Mouse (Mus musculus): ENCODE measurements around the gene Mrvi1.
"Not testable (repeated sequence)": the region's sequence is repeated elsewhere in the genome, so short reads cannot be mapped to it uniquely, and the experiment has no call there.

Gene Mrvi1

DNA sequence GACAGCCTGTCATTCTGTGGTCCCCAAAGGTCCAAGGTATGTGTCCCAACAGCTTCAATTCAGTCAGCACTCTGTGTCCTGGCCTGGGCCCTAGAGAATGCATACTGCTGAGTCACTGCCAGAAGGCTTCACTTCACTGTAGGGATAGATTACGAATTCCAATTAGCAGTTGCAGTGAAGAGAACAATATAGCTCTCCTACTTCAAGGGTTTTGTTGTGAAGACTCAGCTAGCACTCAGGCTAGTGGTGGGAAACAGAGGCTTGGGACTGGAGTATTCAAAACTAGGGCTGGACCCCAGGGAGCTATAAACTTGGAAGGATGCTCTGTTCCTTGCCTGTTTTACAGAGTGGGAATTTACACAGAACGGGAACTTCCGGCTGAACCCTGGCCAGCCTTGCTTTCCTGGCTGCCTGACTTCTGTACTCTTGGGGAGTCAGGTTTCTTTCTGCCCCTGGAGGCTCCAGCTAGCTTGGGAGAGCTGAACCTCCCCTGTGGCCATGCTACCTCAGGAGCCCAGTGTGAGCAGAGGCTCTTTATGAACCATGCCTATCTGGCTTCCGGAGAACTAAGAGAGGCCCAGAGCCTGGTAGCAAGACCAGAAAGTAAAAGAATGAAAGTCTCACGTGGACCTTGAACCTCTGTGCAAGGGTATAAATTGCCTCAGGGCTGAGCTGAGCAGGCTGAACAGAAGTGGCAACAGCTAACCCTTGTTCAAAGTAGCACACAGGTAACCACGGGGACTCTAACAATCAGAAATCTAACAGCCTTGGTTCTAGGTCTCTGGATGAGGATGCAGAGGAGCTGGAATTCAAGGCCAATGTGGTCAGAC is 40.3 kb downstream of the Mrvi1 start:
- peak; percentile 78 to 84 for DNase-seq (ENCODE audit: low spot score in 2 of 2)

DNA sequence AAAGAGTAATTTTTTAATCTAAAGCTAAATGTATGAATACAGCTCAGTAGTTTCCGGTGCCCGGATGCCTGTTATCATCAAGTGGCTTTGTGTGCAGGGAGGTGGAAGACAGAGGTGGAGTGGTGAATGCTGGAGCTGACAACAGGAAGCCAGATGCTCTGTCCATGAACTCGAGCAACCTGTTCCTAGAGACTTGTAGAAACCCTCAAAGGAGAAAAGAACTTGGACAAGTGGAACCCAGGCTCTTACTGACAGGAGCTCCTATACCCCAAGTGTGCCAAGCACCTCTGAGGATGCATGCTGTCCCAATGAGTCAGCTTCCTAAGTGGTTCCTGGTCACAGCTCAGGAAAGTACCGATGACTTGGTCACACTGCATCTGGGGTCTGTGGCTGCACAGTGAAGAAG is 41.1 kb downstream of the Mrvi1 start:
- no peak for DNase-seq (ENCODE audit: low spot score in 2 of 2)

DNA sequence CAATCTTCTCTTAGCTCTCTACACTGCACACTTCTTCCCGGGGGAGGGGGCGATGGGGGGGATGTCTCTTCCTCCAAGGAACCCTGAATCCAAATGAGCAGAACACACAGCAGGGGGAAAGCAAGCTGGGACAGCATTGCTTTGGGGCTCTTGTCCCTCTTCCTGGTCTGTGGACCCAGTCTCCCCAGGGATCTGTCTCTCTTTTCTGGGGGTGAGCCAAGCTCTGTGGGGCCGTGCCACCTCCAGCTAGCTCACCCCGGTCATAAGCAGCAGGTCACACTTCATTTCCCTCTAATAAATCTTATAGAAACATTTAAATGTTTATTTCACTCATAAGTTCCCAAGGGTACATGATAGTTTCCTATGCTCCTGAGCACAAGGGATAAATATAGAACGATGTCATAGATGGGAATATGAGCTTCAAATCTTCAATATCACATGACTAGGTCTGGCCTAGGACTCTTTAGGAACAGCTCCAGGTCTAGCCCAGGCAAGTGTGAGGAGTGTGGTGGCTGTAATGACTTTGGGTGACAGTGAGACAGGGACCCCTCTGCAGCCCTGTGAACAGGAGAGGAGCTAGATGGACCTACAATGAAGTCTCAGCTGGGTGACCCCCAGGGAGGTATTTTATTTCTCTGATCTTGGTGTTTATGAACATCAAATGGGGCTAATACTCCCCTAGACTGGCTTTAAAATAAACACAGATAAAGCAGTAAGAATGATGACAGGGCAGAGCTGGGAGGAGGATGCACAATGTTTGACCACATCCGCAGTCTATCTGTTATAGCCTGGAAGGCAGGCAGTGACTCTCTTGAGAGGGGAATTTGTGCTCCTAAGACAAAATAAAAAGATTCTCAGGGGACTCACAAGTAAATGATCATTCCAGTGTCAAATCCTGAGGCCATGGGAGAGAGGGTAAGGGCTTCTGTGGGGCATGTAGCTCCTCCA is 46.2 kb downstream of the Mrvi1 start:
- no peak for DNase-seq (ENCODE audit: low spot score in 2 of 2)

DNA sequence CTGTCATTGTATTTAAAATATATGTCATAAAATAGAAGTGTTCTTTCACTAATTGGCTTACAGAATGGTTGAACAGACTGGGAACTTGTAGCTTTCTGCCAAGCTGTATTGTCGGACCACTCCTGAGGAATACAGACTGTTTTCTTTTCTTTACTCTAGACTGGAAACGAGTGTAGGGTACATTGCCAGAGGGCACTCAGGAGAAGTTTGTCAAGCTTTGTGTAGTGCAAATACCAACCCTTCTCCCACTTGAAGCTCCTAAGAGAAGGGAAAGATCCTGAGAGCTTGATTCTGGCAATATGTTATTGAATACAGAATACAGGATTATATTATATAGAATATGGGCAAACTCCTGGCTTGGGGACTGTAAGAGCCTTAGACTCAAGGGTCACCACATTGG is 48.3 kb downstream of the Mrvi1 start:
- DNase-seq (ENCODE audit: low spot score in 2 of 2), result no peak

DNA sequence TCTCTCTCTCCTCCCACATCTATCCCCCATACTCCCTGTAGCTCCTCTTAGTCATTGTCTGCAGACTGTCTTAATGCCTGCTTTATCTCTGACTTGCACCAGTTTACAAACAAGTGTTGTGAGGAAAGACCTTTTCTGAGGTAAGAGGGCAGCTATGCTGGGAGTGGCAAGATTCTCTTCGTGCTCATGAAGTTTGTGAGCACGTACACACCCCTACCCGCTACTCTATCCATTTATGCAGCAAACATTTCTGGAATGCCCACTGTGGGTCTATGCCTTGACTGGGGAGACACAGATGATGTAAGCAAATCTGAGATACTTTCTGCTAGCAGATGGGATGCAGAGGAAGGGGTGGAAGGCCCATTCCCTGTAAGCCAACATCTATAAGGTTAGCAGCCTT is 48.9 kb downstream of the Mrvi1 start:
- no peak for DNase-seq (ENCODE audit: low spot score in 2 of 2)

DNA sequence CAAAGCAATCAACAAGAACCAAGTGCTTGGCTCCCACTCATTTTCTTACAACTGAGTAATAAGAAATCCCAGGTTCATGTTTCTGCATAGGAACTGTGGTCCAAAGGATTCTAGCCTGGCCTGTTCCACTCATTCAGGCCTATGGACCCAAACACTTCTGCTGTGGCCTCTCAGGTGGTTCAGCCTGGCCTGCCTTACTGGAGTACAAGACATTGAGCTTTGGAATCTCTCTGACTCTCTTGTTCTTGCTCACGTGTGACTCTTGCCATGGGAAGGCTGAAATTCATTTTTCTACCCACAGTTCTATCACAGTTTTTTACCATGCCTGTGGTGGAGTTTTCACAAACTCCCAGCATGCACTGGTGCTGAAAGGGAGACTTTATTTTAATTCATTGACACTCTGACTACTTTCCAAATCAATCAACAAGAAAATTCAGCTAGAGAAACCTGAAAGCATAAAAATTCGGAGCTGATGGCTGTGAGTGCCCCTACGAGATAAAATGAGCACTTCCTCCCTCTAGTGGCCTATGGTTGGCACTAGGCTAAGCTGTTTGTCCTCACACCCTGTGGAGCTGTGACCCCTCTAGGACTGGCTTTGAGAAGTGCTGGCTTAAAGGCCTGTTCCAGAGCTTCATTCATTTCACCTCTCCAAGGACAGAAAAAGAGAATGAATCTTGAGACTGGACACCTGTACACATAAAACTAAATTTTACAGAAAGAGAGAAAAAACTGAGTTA is 52.0 kb downstream of the Mrvi1 start:
- DNase-seq (ENCODE audit: low spot score in 2 of 2), result peak; percentile 51 to 54

DNA sequence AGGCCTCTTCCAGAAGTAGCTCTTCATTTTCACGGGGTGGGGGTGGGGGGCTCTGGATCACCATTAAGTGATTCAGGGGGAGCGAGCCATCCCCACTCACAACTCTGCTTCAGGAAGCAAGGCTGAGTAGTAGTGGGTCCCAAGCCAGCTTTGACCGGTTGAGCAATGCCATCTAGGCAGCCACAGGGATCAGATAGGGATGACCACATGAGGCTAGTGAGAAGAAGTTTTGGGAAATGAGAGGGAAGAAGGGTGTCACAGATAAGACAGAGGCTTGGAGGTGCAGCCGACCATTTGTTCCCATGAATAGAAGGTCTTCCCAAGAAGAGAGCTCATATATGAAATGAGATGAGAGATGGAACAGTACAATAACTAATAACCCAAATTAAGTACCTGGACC is 55.7 kb downstream of the Mrvi1 start:
- DNase-seq (ENCODE audit: low spot score in 2 of 2), result no peak

DNA sequence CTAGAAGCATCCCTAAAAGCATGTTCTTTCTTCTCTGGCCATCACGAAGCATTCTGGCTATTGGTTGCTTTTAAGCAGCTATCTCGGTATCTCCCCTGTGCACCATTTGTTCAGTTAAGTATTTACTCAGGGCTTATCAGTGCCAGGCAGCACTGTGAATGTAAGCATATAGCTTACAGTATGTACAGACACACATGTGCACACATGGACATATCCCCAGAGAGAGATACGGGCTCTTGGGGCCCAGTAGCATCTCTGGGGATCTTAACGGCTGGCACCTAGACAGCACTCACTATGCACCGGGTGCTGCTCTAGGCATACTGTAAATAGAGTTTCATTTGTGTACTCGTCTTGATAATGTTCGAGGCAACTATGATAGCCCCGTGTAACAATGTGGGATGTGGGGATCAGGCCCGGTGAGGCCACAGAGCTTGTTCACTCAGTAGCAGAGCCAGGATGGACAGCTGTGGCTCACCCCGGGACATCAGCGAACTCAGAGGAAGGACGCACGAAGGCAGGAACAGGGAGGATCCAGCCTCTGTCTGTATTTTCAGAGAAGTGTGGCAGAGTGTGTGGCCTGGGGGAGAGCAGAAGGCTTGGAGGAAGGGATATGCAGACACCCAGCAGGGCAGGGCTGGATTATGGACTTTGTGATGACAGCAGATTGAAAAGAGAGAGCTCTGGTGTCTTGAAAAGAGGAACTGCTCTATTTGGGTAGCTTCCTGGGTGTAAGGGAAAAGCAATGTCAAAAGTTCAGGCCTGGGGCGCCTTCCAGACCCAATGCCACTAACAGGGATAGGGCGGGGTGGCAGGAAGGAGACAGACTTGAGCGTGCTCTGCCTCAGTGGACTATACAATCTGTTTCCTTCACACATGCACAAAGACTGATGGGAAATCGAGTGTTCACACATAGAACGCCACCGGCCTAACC is 61.7 kb downstream of the Mrvi1 start:
- DNase-seq (ENCODE audit: low spot score in 2 of 2), result peak; percentile 42 to 77

DNA sequence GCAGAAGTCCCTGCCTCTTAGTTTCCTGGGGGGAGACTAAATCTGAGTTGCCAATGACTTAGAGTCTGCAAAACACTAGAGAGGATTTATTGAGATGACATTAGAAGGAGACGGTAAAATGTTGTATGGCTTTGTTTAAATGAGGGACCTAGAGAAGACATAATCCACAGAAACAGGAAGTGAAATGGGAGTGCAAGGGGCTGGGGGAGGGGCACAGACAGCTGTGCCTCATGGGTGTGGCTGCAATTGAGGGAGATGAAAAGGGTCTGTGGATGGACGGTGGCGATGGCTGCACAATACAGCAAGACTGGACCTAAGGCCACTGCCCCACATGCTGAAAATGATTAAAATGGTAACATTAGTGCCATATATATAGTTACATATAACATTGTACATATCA is 62.5 kb downstream of the Mrvi1 start:
- DNase-seq (ENCODE audit: low spot score in 2 of 2), result no peak

DNA sequence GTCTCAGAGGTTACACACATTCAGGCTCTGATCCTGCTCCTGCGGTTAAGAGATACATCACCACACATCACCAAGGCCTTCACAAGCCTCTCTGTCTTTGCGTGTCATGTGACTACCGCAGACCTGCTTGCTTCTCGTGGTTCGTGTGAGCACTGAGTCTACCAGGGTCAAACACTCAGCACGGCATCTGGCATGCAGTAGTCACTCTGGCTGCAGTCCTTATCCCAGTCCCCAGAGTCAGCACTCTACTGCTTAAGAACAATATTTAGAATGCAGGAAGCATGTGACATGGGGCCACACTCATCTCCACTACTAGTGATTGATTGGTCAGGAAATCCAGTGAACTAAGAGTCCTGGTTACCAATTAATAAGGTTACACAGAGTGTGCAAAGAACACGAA is 66.3 kb downstream of the Mrvi1 start:
- no peak for DNase-seq (ENCODE audit: low spot score in 2 of 2)

DNA sequence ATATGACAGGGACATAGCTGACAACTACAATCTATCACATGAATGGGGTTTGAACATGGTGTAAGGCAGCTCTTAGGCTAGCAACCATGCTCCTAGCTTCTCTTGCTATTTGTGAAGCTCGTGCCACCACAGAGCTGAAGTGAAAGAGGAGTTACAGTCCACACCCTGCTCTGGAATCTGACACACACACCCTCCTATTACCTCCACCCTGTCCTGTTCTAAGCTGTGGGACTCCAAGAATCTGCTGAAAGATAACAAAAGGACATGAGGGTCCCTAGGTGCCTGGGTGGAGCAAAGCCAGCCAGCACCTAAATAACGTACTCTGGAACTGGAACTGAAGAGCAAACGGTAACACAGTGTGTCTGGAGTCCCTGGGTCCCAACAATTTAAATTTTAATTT is 67.7 kb downstream of the Mrvi1 start:
- no peak for DNase-seq (ENCODE audit: low spot score in 2 of 2)

DNA sequence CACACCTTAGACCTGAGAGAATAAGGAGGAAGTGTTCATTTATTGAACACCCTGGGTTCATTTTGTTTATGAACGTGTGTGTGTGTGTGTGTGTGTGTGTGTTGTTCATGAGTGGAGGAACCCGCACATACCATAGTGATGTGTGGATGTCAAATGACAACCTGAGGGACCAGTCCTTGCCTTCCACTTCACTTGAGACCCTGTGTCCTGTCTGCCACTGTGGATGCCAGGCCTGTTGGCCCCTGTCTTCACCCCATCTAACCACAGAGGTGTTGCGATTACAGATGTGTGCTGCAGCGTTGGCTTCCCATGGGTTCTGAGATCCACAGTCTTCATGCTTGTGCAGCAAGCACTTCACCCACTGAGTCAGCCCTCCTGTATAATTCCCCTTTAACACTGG is 68.5 kb downstream of the Mrvi1 start:
- DNase-seq (ENCODE audit: low spot score in 2 of 2), result no peak

DNA sequence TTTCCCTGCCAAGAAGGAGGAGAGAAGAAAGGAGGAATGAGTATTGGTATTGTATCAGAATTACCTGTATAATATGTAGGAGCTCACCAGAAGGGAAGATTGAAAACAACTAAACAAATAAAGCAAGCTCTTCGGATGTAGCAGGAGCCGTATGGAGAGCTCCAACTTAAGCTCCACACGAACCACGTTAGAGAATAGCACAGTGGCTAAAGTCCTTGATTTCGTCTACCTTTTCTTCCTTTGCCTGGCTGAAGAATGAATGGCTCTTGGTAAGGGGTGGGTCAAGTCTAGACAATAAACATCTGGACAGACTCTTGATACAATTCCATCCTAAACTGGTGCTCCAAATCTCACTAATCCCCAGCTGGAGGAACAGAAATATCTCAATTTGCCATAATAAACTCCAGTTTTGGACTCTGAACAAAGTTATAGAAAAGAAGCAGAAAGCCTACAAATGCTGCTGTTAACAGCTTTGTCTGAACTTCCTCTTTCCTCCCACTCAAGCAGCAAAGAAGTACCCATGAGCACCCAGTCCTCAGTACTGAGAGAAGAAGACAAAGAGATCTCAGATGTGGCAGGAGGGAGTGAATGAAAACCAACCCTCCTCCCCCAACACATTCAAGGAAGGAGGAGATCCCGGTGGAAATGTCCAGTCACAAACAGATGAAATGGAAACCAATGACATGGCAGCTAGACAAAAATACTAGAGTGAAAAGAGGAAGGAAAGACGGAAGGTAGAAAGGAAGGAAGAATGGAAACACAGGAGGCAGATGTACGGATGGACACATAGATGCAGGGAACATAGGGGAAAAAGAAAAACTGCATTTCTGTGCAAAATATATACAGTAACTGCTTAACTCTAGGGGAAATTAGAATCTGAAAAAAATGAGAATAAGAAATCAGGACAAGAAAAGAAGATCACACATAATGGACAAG is 73.8 kb downstream of the Mrvi1 start:
- no peak for DNase-seq (ENCODE audit: low spot score in 2 of 2)

DNA sequence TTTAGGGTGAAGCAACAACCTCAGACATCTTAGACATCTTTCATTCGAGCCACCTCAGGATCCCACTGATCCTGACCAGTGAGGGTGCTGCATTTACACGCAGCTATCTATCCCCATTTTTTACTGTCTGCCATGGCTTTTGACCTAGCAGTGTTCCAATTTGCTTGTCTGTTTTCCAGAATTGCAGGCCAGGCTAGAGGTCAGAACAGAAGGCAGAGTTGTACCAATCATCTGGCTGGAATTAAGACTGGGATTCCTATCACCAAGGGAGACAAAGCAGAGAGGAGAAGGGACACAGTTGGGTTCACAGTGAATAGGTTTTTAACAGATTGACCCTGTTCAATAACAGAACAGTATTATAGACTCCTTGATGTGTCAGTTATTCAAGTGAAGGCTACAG is 75.7 kb downstream of the Mrvi1 start:
- DNase-seq (ENCODE audit: low spot score in 2 of 2), result no peak

DNA sequence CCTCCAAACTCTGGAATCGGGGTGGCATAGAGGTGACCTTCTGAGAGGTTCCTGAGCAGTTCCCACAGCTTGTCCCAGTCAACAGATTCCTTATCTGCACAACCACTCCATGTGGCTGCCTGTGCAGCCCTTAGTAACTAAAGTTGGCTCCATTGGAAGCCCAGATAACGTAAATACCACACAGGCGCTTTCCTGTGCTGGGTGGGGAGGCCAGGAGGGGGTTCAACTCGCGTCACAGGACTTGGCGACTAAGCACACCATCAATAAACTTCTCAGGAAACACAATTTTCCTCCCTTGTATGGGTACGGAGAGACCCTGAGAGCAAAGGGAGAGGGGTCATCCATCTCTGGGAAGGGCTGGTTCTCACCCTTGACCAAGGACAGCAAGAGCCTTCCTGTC is 79.0 kb downstream of the Mrvi1 start:
- DNase-seq (ENCODE audit: low spot score in 2 of 2), result peak; percentile 52 to 56

DNA sequence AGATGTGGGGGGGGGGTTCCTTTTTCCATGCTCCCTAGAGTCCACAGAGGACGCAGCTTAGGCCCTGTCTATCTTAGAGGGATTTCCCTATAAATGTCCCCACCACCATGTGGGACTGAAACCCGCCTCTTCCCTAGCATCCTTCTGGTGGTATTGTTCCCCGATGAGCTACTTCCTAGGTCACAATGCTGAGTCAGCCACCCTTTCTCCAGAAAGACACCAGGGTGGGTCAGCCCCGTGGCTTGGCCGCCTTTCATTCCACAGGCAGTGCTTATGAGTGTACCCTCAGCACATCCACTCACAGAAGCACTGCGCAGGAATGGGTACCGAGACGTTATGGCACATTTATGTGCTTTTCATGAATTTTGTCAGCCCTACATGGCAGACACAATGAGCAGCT is 85.1 kb downstream of the Mrvi1 start:
- no peak for DNase-seq (ENCODE audit: low spot score in 2 of 2)

DNA sequence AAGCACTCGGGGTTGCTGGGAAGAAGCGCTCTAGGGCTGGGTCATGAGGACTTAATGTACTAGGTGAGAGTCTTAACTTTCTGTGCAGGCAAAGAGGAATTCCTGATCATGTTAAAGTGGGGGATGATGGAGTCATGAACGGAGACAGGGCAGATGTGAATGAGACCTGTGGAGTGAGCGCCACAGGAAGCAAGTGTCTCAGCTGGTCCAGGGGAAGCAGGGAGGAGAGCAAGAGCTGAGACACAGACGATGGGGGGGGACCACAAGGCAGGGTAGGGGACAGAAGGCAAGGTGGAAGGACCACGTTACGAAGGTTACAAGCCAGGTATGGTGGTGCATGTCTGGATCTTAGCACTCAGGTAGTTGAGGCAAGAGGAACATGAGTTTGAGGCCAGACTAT is 85.8 kb downstream of the Mrvi1 start:
- no peak for DNase-seq (ENCODE audit: low spot score in 2 of 2)

DNA sequence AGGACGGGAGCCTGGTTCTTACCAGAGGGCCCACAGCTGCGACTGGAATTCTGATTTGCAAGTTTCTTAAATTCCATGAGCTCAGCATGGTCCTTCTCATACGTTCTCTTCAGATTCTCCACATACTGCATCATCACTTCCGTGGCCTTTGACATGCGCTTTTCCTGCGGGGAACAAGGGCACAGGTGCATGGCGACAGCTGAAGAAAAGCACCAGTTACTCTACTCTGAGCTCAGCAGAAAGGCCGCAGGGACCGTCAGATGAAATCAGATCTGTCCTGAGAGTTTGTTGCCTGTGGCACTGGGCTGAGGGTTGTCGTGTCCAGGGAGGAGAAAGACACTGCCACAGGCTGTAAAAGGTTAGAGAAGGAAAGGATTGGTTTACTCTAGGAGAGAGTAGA is 86.5 kb downstream of the Mrvi1 start:
- DNase-seq (ENCODE audit: low spot score in 2 of 2), result not testable (repeated sequence)

DNA sequence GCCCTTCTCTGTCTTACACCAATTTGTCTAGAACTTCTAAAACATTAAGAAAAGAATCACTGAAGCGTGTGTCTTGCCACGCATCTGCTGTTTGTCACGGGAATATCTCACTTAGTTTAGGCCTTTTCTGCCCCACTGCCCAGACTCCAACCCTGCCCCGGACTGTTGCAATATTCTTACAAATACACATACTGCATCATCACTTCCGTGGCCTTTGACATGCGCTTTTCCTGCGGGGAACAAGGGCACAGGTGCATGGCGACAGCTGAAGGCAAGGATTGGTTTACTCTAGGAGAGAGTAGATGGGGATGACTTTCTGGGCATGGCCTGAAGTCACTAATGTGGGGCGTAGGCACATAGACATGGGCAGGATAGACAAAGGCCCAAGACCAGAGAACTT is 87.6 kb downstream of the Mrvi1 start:
- DNase-seq (ENCODE audit: low spot score in 2 of 2), result no peak
